Mouse (Mus musculus) forebrain, postnatal 0 days (tissue): ENCODE results near the gene Gadd45a. TPM values are rescaled to one million over a fixed set of nuclear protein-coding genes. Genes with fewer than 3 reads are reported as not detected.

Source experiments
- ATAC-seq: fragments of 200-750 bp; cut with Nextera tagmentation; 2 replicates; pipeline ENCODE4 v1.8.0; 2017; ENCODE audit warnings: mild to moderate bottlenecking, moderate library complexity
- DNase-seq: peaks from one replicate; pipeline ENCODE4 v3.0.0-alpha.2; 2015
- H3K27ac ChIP-seq: fragments of 300-500 bp; sonication (generic); 2 replicates; pipeline ENCODE4 v1.5.1; 2014; ENCODE audit warnings: low read depth, mild to moderate bottlenecking, antibody characterized with exemption, low read length, moderate library complexity, mixed read lengths
- H3K27me3 ChIP-seq: fragments of 300-500 bp; sonication (generic); 2 replicates; pipeline ENCODE4 v1.6.1; 2014; ENCODE audit warnings: mild to moderate bottlenecking, low read length, mixed read lengths; ENCODE audit not compliant: insufficient read depth
- H3K36me3 ChIP-seq: fragments of 300-500 bp; sonication (generic); 2 replicates; pipeline ENCODE4 v1.6.1; 2014; ENCODE audit warnings: mild to moderate bottlenecking, moderate library complexity; ENCODE audit not compliant: insufficient read depth
- H3K4me1 ChIP-seq: fragments of 300-500 bp; sonication (generic); 2 replicates; pipeline ENCODE4 v1.6.1; 2014; ENCODE audit warnings: antibody characterized with exemption; ENCODE audit not compliant: insufficient read depth
- H3K4me2 ChIP-seq: fragments of 300-500 bp; sonication (generic); 2 replicates; pipeline ENCODE4 v1.6.1; 2014; ENCODE audit warnings: low read depth, mild to moderate bottlenecking, moderate library complexity
- H3K4me3 ChIP-seq: fragments of 300-500 bp; sonication (generic); 2 replicates; pipeline ENCODE4 v1.5.1; 2014; ENCODE audit warnings: low read depth, low read length, mixed read lengths
- H3K9ac ChIP-seq: fragments of 300-500 bp; sonication (generic); 2 replicates; pipeline ENCODE4 v1.6.1; 2014; ENCODE audit warnings: mild to moderate bottlenecking
- H3K9me3 ChIP-seq: fragments of 300-500 bp; sonication (generic); 2 replicates; pipeline ENCODE4 v1.6.1; 2016; ENCODE audit warnings: low read length
- CTCF ChIP-seq: sonication (generic); IDR thresholded peaks from 2 replicates; pipeline ENCODE4 v1.5.1; 2016; ENCODE audit warnings: antibody characterized with exemption, control low read depth, low read depth
- WGBS: fragments of 180-500 bp; shearing (Covaris S2); extraction: QIAGEN DNeasy Blood & Tissue Kit; methylation state at CpG from one replicate; pipeline ENCODE4 v1.1.7; 2014; 5-methylcytosine and 5-hydroxymethylcytosine counted together
- polyA plus RNA-seq: library from polyadenylated mRNA; unstranded; fragments of >200 nt; fragmentation: Nextera tagmentation; extraction: Ambion mirVana; gene quantifications from 2 replicates; pipeline ENCODE4 v1.2.1, GENCODE M21; 2015
- total RNA-seq: library from RNA; depleted of rRNA; stranded (reverse); fragments of >200 nt; gene quantifications from 2 replicates; pipeline ENCODE4 v1.2.3, GENCODE M21; 2014

Gadd45a gene
- total and polyA plus RNA-seq, 2 experiments from 2014 or later: 7.8 to 7.9 TPM

GRCm38 (mm10) chr6:67018365-67018764 lies 18.9 kb downstream of the Gadd45a start:
- H3K27ac ChIP-seq: no peak overlapping the region
- H3K27me3 ChIP-seq: no peaks in the 10 kb centered on the region
- H3K4me1 ChIP-seq: no peaks in the 10 kb centered on the region
- DNase-seq: no peak
- no peaks in the 10 kb centered on the region for H3K36me3 ChIP-seq
- no peak for TF ChIP-seq CTCF
- 32% methylated on average over 4 of the region's 4 CpGs for WGBS
- H3K9me3 ChIP-seq: no peaks in the 10 kb centered on the region
- ATAC-seq: no peak
- no peak overlapping the region for H3K9ac ChIP-seq
- H3K4me2 ChIP-seq: no peak overlapping the region
- H3K4me3 ChIP-seq: no peak overlapping the region

DNA sequence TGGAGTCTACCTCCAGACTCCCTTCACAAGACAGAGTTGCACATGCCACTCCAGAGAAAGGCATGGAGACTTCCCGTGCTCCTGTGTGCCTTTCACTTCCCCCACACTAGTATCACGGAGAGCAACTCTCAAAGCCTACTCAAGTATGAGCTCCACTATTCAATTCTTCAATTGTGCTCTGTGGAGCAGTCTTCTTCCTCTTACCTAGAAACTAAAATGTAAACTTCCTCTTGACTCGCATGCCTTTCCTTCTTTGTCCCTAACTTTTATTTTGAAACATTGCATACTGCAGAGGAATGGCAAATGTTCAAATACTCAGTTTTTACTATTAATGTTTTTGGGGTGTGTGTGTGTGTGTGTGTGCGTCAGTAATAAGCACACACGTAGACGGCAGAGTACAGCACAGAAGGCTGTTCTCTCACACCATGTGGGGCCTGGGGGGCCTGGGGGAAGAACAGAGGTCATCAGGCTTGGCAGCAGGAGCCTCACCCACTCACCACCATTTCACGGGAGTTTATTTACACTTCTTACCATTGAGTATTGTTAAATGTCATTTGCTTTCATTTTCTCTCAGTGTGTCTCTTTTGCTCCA lies 20.6 kb downstream of the Gadd45a start:
- Histone ChIP-seq H3K4me3 (no peak overlapping the region), H3K9ac (no peak overlapping the region), H3K9me3 (no peaks in the 10 kb centered on the region), H3K4me1 (no peaks in the 10 kb centered on the region), H3K27ac (no peak overlapping the region), H3K27me3 (no peaks in the 10 kb centered on the region), H3K4me2 (no peak overlapping the region), H3K36me3 (no peaks in the 10 kb centered on the region)
- TF ChIP-seq CTCF: no peak
- DNase-seq: no peak
- no peak for ATAC-seq
- 75% methylated on average over 7 of the region's 7 CpGs for WGBS

DNA sequence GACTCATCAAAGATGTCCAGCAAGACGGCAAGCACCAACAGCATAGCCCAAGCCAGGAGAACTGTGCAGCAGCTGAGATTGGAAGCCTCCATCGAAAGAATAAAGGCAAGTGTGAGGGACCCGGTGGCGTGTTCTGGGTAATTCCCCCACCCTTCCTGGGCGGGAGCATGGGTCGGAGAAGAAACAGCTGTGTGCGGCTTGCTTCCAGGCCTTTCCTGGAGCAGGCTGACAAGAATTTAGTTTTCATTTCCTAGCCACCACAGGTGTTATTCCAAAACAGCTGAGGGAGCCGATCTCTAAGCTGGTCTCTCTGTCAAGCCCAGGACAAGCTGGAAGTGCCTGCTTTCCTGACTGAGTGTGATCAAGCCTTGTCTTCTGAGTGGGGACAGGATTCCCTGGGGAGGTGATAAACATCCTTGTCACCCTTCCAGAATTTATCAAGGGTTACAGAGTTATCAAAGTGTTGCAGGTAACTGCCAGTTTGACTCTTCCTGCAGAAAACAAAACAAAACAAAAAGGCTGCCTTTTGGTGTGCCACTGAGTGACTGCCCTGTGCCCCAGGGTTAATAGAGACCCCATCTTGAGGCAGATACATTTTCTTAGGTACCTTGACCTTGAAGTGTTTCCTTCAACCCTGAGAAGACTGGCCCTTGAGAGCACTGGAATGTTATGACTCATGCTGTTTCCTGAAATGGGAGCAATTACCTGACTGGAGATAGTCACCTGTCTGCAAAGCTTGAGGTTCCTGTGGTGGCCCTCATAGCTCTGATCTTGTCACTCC lies 21.3 kb downstream of the Gadd45a start:
- Histone ChIP-seq H3K27ac (no peak overlapping the region), H3K27me3 (no peaks in the 10 kb centered on the region), H3K9ac (no peak overlapping the region), H3K4me1 (no peaks in the 10 kb centered on the region), H3K36me3 (no peaks in the 10 kb centered on the region), H3K4me3 (no peak overlapping the region), H3K4me2 (no peak overlapping the region), H3K9me3 (no peaks in the 10 kb centered on the region)
- DNase-seq (no peak), ATAC-seq (no peak)
- no peak for TF ChIP-seq CTCF
- 85% methylated on average over 8 of the region's 8 CpGs for WGBS

GRCm38 (mm10) chr6:67014679-67015075 lies 22.6 kb downstream of the Gadd45a start:
- no peak overlapping the region for H3K9ac ChIP-seq
- WGBS: 100% methylated on average over 1 of the region's 1 CpGs
- ATAC-seq (no peak), DNase-seq (no peak)
- H3K9me3 ChIP-seq: no peaks in the 10 kb centered on the region
- no peaks in the 10 kb centered on the region for H3K27me3 ChIP-seq
- H3K4me3 ChIP-seq: no peak overlapping the region
- H3K36me3 ChIP-seq: no peaks in the 10 kb centered on the region
- no peak for TF ChIP-seq CTCF
- no peak overlapping the region for H3K4me2 ChIP-seq
- no peaks in the 10 kb centered on the region for H3K4me1 ChIP-seq
- H3K27ac ChIP-seq: no peak overlapping the region

DNA sequence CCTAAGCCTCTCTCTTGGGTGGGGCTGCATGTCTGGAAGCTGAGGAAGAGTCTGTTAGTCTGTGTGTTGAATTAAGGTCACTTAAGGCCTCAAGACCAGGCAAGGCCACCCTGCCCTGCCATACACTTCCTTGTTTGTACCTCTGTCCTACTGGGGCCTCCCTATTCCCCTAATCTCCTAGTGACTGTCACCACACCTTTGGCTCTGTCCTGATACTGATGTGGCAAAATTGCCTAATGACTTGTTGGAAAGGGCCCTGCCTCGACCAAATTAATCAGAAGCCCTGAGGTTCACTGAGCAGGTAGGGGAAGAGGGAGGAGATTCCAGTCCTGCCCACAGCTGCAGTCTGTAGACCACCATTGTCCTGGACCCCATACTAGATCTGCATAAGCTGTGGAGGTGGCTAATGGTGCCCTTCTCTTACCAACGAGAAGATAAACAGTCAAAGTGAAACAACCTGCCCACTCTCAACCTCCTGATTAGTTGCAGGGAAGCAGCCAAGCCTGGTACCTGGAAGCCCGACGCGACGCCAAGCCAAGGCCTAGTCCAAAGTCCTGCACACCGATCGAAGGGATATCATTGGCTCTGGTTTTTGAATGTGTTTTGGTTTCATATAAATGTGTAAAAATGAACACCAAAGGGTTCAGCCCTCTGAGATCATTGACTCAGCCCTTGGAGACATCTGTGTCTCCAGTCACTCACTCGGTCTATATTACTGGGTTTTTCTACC lies 23.1 kb downstream of the Gadd45a start:
- TF ChIP-seq CTCF: no peak
- 90% methylated on average over 9 of the region's 9 CpGs for WGBS

GRCm38 (mm10) chr6:67013293-67013948 lies 23.8 kb downstream of the Gadd45a start:
- H3K9me3 ChIP-seq: no peaks in the 10 kb centered on the region
- no peaks in the 10 kb centered on the region for H3K4me1 ChIP-seq
- WGBS: 96% methylated on average over 6 of the region's 6 CpGs
- H3K9ac ChIP-seq: no peak overlapping the region
- DNase-seq (no peak), ATAC-seq (no peak)
- H3K4me3 ChIP-seq: no peak overlapping the region
- no peak overlapping the region for H3K4me2 ChIP-seq
- H3K27me3 ChIP-seq: no peaks in the 10 kb centered on the region
- no peak for TF ChIP-seq CTCF
- H3K36me3 ChIP-seq: no peaks in the 10 kb centered on the region
- H3K27ac ChIP-seq: no peak overlapping the region

More for the DNA sequence above, 23.1 kb downstream of the Gadd45a start:
- no peak overlapping the region for H3K27ac ChIP-seq
- H3K9ac ChIP-seq: no peak overlapping the region
- no peak overlapping the region for H3K4me3 ChIP-seq
- ATAC-seq (no peak), DNase-seq (no peak)
- H3K4me2 ChIP-seq: no peak overlapping the region
- no peaks in the 10 kb centered on the region for H3K9me3 ChIP-seq
- H3K4me1 ChIP-seq: no peaks in the 10 kb centered on the region
- no peaks in the 10 kb centered on the region for H3K27me3 ChIP-seq
- no peaks in the 10 kb centered on the region for H3K36me3 ChIP-seq

- DNase-seq: no peak
- Histone ChIP-seq H3K36me3 (no peaks in the 10 kb centered on the region), H3K9me3 (no peaks in the 10 kb centered on the region), H3K4me2 (no peak overlapping the region), H3K9ac (no peak overlapping the region), H3K27me3 (no peaks in the 10 kb centered on the region), H3K4me1 (no peaks in the 10 kb centered on the region), H3K27ac (no peak overlapping the region), H3K4me3 (no peak overlapping the region)
- no peak for ATAC-seq
- TF ChIP-seq CTCF: no peak
These were observed 26.1 kb downstream of the Gadd45a start for GRCm38 (mm10) chr6:67011217-67011518.
